Mouse (Mus musculus) hindbrain, postnatal 0 days (tissue): Measurements from ENCODE around the gene Ppfia4. TPM values are rescaled to one million over a fixed set of nuclear protein-coding genes. Genes with fewer than 3 reads are reported as not detected.
A peak's percentile ranks its signal among the peaks of the same experiment; 100 is the strongest.

Experiments used
- ATAC-seq: fragments of 200-750 bp; cut with Nextera tagmentation; 2 replicates; pipeline ENCODE4 v1.8.0; 2017; ENCODE audit warnings: mild to moderate bottlenecking, moderate TSS enrichment, moderate library complexity
- DNase-seq: peaks from one replicate; pipeline ENCODE4 v3.0.0-alpha.2; 2015; ENCODE audit warnings: low spot score
- H3K27ac ChIP-seq: fragments of 300-500 bp; sonication (generic); 2 replicates; pipeline ENCODE4 v1.5.1; 2014; ENCODE audit warnings: mild to moderate bottlenecking
- H3K27me3 ChIP-seq: fragments of 300-500 bp; sonication (generic); 2 replicates; pipeline ENCODE4 v1.6.1; 2014; ENCODE audit warnings: low read length, mixed read lengths; ENCODE audit not compliant: insufficient read depth
- H3K36me3 ChIP-seq: fragments of 300-500 bp; sonication (generic); 2 replicates; pipeline ENCODE4 v1.6.1; 2014; ENCODE audit warnings: low read length, mixed read lengths; ENCODE audit not compliant: insufficient read depth
- H3K4me1 ChIP-seq: fragments of 300-500 bp; sonication (generic); 2 replicates; pipeline ENCODE4 v1.6.1; 2014; ENCODE audit warnings: antibody characterized with exemption, low read length, mixed read lengths; ENCODE audit not compliant: insufficient read depth
- H3K4me2 ChIP-seq: fragments of 300-500 bp; sonication (generic); 2 replicates; pipeline ENCODE4 v1.6.1; 2014; ENCODE audit warnings: low read depth, mild to moderate bottlenecking, low read length, moderate library complexity, mixed read lengths
- H3K4me3 ChIP-seq: fragments of 300-500 bp; sonication (generic); 2 replicates; pipeline ENCODE4 v1.5.1; 2014; ENCODE audit warnings: low read length
- H3K9ac ChIP-seq: fragments of 300-500 bp; sonication (generic); replicated peaks from 2 replicates; pipeline ENCODE4 v1.6.1; 2014; ENCODE audit warnings: mild to moderate bottlenecking, low read length, moderate library complexity, mixed read lengths
- H3K9me3 ChIP-seq: fragments of 300-500 bp; sonication (generic); 2 replicates; pipeline ENCODE4 v1.6.1; 2016; ENCODE audit warnings: low read length, mixed read lengths
- CTCF ChIP-seq: IDR thresholded peaks from 2 replicates; pipeline ENCODE4 v1.5.1; 2016; ENCODE audit warnings: antibody characterized with exemption, control low read depth, low read depth
- WGBS: fragments of 180-500 bp; shearing (Covaris S2); extraction: QIAGEN DNeasy Blood & Tissue Kit; methylation state at CpG from one replicate; pipeline ENCODE4 v1.1.7; 2014; 5-methylcytosine and 5-hydroxymethylcytosine counted together
- polyA plus RNA-seq: library from polyadenylated mRNA; unstranded; fragments of >200 nt; fragmentation: Nextera tagmentation; extraction: Ambion mirVana; gene quantifications from 2 replicates; pipeline ENCODE4 v1.2.1, GENCODE M21; 2015
- total RNA-seq: library from RNA; depleted of rRNA; stranded (reverse); fragments of >200 nt; gene quantifications from 2 replicates; pipeline ENCODE4 v1.2.3, GENCODE M21; 2014

Gene Ppfia4
- total and polyA plus RNA-seq, 2 experiments from 2014 or later, result 31.6 to 46.5 TPM

GRCm38 (mm10) chr1:134339757-134340619 lies 7.3 kb upstream of the Ppfia4 start:
- WGBS, result 93% methylated on average over 18 of the region's 18 CpGs

DNA sequence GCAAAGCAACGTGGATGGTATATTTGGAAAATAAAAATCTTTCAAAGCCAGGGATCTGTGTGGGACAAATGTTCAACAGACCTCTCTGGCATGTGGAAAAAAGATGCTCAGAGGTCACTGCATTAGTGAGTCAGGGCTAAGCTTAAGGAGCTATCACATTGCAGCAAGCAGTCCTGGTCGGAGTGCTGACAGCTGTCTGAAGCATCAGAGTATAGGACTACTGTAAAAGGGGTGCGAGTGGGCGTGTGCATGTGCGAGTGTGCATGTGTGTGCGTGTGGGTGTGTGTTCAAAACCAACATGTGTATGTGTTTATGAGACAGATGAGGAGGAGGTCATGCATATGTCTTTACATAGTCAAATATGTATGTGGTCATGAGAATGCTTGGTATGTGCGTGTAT lies 6.4 kb upstream of the Ppfia4 start:
- TF ChIP-seq CTCF, result no peak
- H3K4me1 ChIP-seq, result peaks cover 5% of the 10 kb centered on the region
- 96% methylated on average over 7 of the region's 7 CpGs for WGBS

More at GRCm38 (mm10) chr1:134339757-134340619, 7.3 kb upstream of the Ppfia4 start:
- no peaks in the 10 kb centered on the region for H3K36me3 ChIP-seq
- ATAC-seq (no peak), DNase-seq (no peak)
- H3K4me2 ChIP-seq, result no peak overlapping the region
- H3K4me1 ChIP-seq, result peaks cover 5% of the 10 kb centered on the region
- H3K27ac ChIP-seq, result no peak overlapping the region
- no peak overlapping the region for H3K4me3 ChIP-seq
- no peaks in the 10 kb centered on the region for H3K9me3 ChIP-seq
- H3K27me3 ChIP-seq, result no peaks in the 10 kb centered on the region
- no peak overlapping the region for H3K9ac ChIP-seq
- TF ChIP-seq CTCF, result peak; percentile 33; the same call in 1 of the 2 replicates

DNA sequence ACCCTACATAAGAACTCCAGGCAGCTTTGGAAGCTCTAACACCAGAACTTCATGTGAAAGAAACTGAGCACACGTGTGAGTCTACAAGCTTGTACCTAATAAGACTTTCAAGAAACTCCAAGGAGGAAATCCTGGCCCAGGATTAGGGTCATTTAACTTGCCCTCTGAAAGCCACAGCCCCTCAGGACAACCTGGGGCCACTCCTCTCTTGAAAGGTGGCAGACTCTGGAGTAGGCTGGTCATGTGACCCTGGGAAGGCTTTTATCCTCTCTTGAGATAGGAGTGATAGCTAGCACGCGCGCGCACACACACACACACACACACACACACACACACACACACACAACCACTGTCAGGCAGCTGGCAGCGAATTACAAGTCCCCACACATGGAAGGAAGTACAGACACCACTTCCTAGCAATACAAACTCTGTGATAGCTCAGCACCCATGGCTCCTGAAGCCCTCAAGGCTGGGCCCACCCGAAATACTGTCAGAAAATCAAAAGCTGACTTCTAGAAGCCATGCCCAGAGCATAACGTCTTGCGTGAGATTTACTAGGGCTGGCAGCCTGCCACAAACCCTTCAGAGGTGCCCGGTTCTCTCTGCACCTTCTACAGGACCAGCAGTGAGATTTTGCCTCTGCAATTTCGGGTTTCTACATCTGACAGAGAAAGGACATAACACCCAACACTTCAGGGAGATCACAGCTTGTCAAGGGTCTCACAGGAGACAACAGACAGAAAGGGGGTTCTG lies 4.4 kb upstream of the Ppfia4 start:
- H3K27ac ChIP-seq, result 0 out of 2 replicates have a peak overlapping the region, but pooled peaks have one; percentile 51
- DNase-seq (no peak), ATAC-seq (no peak)
- no peaks in the 10 kb centered on the region for H3K36me3 ChIP-seq
- no peaks in the 10 kb centered on the region for H3K9me3 ChIP-seq
- 82% methylated on average over 11 of the region's 11 CpGs for WGBS
- H3K4me2 ChIP-seq, result no peak overlapping the region
- H3K27me3 ChIP-seq, result no peaks in the 10 kb centered on the region
- TF ChIP-seq CTCF, result no peak
- no peak overlapping the region for H3K9ac ChIP-seq
- peaks cover 7% of the 10 kb centered on the region; the same call in 1 of the 2 replicates for H3K4me1 ChIP-seq
- no peak overlapping the region for H3K4me3 ChIP-seq

More for the DNA sequence above, 6.4 kb upstream of the Ppfia4 start:
- H3K27me3 ChIP-seq, result no peaks in the 10 kb centered on the region
- no peaks in the 10 kb centered on the region for H3K36me3 ChIP-seq
- ATAC-seq (no peak), DNase-seq (no peak)
- H3K27ac ChIP-seq, result no peak overlapping the region
- H3K4me2 ChIP-seq, result no peak overlapping the region
- no peak overlapping the region for H3K4me3 ChIP-seq
- H3K9me3 ChIP-seq, result no peaks in the 10 kb centered on the region
- H3K9ac ChIP-seq, result no peak overlapping the region

DNA sequence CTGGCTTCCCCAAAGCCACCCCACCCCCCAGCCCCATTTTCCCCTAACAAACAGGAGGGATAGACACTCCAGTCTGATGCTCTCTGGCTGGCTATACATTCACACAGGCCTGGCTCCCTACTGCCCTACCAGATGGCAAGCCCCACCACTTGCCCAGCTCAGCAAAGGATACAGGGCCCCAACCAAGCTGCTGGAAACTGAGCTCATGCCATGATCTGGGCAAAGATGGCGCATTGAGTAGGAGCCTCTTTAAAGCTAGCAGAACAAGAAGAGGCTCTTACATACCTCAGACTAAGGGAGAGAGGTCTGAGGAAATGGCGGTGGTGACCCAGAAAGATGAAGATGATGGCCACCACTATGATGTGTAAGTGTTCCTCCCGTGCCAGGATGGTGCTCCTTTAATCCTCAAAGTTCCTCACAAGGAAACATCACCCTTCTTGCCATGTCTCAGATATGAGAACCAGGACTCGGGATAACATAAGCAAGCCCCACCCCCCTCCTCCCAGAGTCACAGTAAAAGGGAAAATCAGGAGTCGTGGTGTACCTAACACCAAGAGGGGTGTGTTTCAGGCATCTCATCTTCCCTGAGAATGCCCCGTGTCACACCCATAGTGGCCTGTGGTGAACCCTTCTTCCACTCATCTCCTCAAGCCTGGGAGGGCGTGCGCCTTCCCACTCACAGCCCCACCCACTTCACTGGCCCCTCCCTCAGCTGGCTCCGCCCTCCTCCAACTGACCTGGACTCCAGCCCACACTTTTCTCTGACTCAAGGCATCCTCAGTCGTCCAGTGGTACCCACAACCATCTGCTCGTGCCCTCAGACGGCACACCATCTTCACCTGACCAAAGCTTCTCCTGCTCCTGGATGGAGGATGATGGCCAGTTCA lies 3.4 kb upstream of the Ppfia4 start:
- Histone ChIP-seq H3K9me3 (no peaks in the 10 kb centered on the region), H3K27me3 (no peaks in the 10 kb centered on the region), H3K9ac (no peak overlapping the region), H3K4me1 (peaks cover 5% of the 10 kb centered on the region; the same call in 1 of the 2 replicates), H3K27ac (peak overlapping the region; percentile 51; the same call in 1 of the 2 replicates), H3K4me2 (no peak overlapping the region), H3K4me3 (no peak overlapping the region), H3K36me3 (no peaks in the 10 kb centered on the region)
- no peak for TF ChIP-seq CTCF
- DNase-seq, result peak; percentile 20
- ATAC-seq, result no peak
- WGBS, result 83% methylated on average over 12 of the region's 12 CpGs

DNA sequence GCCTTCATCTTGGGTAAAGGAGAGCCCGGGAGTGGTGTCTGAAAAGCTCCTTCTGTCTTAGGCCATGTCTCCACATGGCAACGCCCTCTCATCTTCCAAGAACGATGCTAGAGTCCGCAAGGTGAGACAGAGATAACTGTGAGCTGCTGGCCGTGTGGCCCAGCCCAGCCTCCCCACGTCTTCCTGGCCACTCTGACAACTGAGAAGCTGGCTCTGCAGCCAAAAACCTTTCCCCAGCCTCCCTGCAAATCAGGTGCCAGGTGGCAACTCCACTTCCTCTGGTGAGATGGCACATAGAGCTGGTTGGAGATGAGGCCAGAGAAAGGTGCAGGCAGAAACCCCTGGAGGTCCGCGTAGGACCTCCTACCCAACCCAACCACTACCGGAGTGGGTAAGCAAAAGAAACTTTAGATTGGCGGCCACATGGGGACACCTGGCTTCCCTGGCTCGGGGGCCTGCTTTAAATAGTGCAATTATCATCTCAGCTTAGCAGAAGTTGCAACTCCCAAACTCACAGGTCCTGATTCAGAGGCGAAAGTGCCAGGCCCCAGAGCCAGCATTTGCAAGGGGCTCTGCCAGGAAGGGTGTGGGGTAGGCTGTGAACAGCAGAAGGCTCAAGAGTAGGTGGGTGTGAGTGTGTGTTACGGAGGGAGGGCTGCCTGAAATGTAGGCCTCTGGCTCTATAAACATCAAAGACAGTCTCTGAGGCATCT lies 2.6 kb upstream of the Ppfia4 start:
- Histone ChIP-seq H3K9me3 (no peaks in the 10 kb centered on the region), H3K36me3 (no peaks in the 10 kb centered on the region), H3K4me3 (no peak overlapping the region), H3K4me2 (no peak overlapping the region), H3K9ac (no peak overlapping the region), H3K4me1 (peaks cover 5% of the 10 kb centered on the region; the same call in 1 of the 2 replicates), H3K27ac (peak overlapping the region; percentile 51), H3K27me3 (no peaks in the 10 kb centered on the region)
- DNase-seq (no peak), ATAC-seq (no peak)
- no peak for TF ChIP-seq CTCF
- 62% methylated on average over 13 of the region's 13 CpGs for WGBS
